Mouse (Mus musculus) E14TG2a.4 (cell line): ENCODE measurements at regions not wholly inside any gene's neighbourhood (a gene's known extent, or its start where the extent isn't known, plus 50 kb on each side); places are given as distances from the start of the nearest gene placed in this dataset.

Source experiments
- CTCF ChIP-seq: conservative IDR thresholded peaks from 2 replicates; pipeline ENCODE4 v1.5.1; 2014; ENCODE audit warnings: low read length
- NANOG ChIP-seq: IDR thresholded peaks from 2 replicates; pipeline ENCODE4 v1.6.1; 2014; ENCODE audit warnings: borderline replicate concordance, low read length, mixed read lengths

- TF ChIP-seq CTCF (no peak), NANOG (no peak)
Observed at GRCm38 (mm10) chr12:70774816-70775591, 50.3 kb upstream of the Frmd6 start.
